Mouse (Mus musculus) skeletal muscle tissue, postnatal 0 days (tissue): ENCODE data around the gene Shmt2. TPM values are rescaled to one million over a fixed set of nuclear protein-coding genes. Genes with fewer than 3 reads are reported as not detected.

Experiments
- polyA plus RNA-seq: library from polyadenylated mRNA; unstranded; fragments of >200 nt; fragmentation: Nextera tagmentation; extraction: Ambion mirVana; gene quantifications from 2 replicates; pipeline ENCODE4 v1.2.1, GENCODE M21; 2015

The Shmt2 gene
- 28.6 and 34.5 TPM in 2 replicates for polyA plus RNA-seq

GRCm38 (mm10) chr10:127522088-127522581, at the start of gene Shmt2:
TSS of gene Shmt2 (minus strand) at chr10:127522444.

GRCm38 (mm10) chr10:127534036-127534928, 12.0 kb upstream of the Shmt2 start, which contains the start of gene Nxph4:
TSS of gene Nxph4 (minus strand) at chr10:127534559.

GRCm38 (mm10) chr10:127514764-127515163, 7.5 kb downstream of the Shmt2 start, which contains the start of gene Ndufa4l2:
TSS of gene Ndufa4l2 (plus strand) at chr10:127514967.

GRCm38 (mm10) chr10:127500894-127501893, 21.1 kb downstream of the Shmt2 start, which contains the start of gene Stac3:
TSS of gene Stac3 (plus strand) at chr10:127501686.

Other genes with a start within 250 kb of the Shmt2 start
- 7.5 and 7.8 TPM in 2 replicates for gene Mbd6, start 233.4 kb downstream of the Shmt2 start, polyA plus RNA-seq
- 62.6 and 65.6 TPM in 2 replicates for gene Mars, start 210.7 kb downstream of the Shmt2 start, polyA plus RNA-seq
- gene Arhgap9, start 200.5 kb downstream of the Shmt2 start, polyA plus RNA-seq: 3.8 and 5.7 TPM in 2 replicates
- 2.0 and 2.2 TPM in 2 replicates for gene Gli1, start 180.5 kb downstream of the Shmt2 start, polyA plus RNA-seq
- gene Inhbe, start 168.0 kb downstream of the Shmt2 start, polyA plus RNA-seq: not detected in 2 replicates
- not detected in 2 replicates for gene Inhbc, start 152.0 kb downstream of the Shmt2 start, polyA plus RNA-seq
- 19.0 and 21.7 TPM in 2 replicates for gene R3hdm2, start 142.1 kb downstream of the Shmt2 start, polyA plus RNA-seq
- gene Stac3, start 20.8 kb downstream of the Shmt2 start, polyA plus RNA-seq: 123 and 126 TPM in 2 replicates
- gene Ndufa4l2, start 7.5 kb downstream of the Shmt2 start, polyA plus RNA-seq: 28.6 and 40.9 TPM in 2 replicates
- gene Nxph4, start 12.1 kb upstream of the Shmt2 start, polyA plus RNA-seq: 2.0 and 2.1 TPM in 2 replicates
- 38.9 and 46.3 TPM in 2 replicates for gene Lrp1, start 98.7 kb upstream of the Shmt2 start, polyA plus RNA-seq
- 13.2 and 15.5 TPM in 2 replicates for gene Stat6, start 120.5 kb upstream of the Shmt2 start, polyA plus RNA-seq
- gene Nemp1, start 144.5 kb upstream of the Shmt2 start, polyA plus RNA-seq: 4.0 and 4.1 TPM in 2 replicates
- gene Nab2, start 146.1 kb upstream of the Shmt2 start, polyA plus RNA-seq: 6.1 and 7.3 TPM in 2 replicates
- 0.12 and 0.28 TPM in 2 replicates for gene Myo1a, start 182.7 kb upstream of the Shmt2 start, polyA plus RNA-seq
- gene Tac2, start 202.0 kb upstream of the Shmt2 start, polyA plus RNA-seq: 0.91 and 1.0 TPM in 2 replicates
- 0.83 and 0.88 TPM in 2 replicates for gene Zbtb39, start 217.1 kb upstream of the Shmt2 start, polyA plus RNA-seq
- gene Gpr182, start 229.3 kb upstream of the Shmt2 start, polyA plus RNA-seq: 1.1 and 1.7 TPM in 2 replicates
- 0.17 TPM in 1 of 2 replicates, not detected in the other for gene Rdh1, start 237.3 kb upstream of the Shmt2 start, polyA plus RNA-seq
- gene Rdh16f1, start 237.3 kb upstream of the Shmt2 start, polyA plus RNA-seq: 1.1 TPM in 1 of 2 replicates, not detected in the other